Mouse (Mus musculus) forebrain, embryonic 10.5 days (tissue): ENCODE measurements around the gene Lrrc10. TPM values are rescaled to one million over a fixed set of nuclear protein-coding genes. Genes with fewer than 3 reads are reported as not detected.

Source experiments
- DNase-seq: peaks from one replicate; pipeline ENCODE4 v3.0.0-alpha.2; 2017; ENCODE audit warnings: low spot score; ENCODE audit errors: extremely low spot score
- H3K27ac ChIP-seq: fragments of 300-500 bp; sonication (generic); 2 replicates; pipeline ENCODE4 v1.5.1; 2016; ENCODE audit warnings: mild to moderate bottlenecking
- H3K27me3 ChIP-seq: fragments of 300-500 bp; sonication (generic); 2 replicates; pipeline ENCODE4 v1.6.1; 2016; ENCODE audit warnings: mild to moderate bottlenecking; ENCODE audit not compliant: poor library complexity, severe bottlenecking
- H3K36me3 ChIP-seq: fragments of 300-500 bp; sonication (generic); replicated peaks from 2 replicates; pipeline ENCODE4 v1.6.1; 2016; ENCODE audit warnings: mild to moderate bottlenecking, moderate library complexity
- H3K4me1 ChIP-seq: fragments of 300-500 bp; sonication (generic); 2 replicates; pipeline ENCODE4 v1.6.1; 2016
- H3K4me3 ChIP-seq: fragments of 300-500 bp; sonication (generic); 2 replicates; pipeline ENCODE4 v1.5.1; 2016; ENCODE audit warnings: mild to moderate bottlenecking, moderate library complexity
- H3K9me3 ChIP-seq: fragments of 300-500 bp; sonication (generic); 2 replicates; pipeline ENCODE4 v1.6.1; 2016; ENCODE audit warnings: mild to moderate bottlenecking, moderate library complexity
- WGBS: fragments of 180-500 bp; shearing (Covaris S2); methylation state at CpG from one replicate; pipeline ENCODE4 v1.1.7; 2016; 5-methylcytosine and 5-hydroxymethylcytosine counted together
- polyA plus RNA-seq: library from polyadenylated mRNA; unstranded; fragments of >200 nt; fragmentation: Nextera tagmentation; extraction: Ambion mirVana; gene quantifications from 2 replicates; pipeline ENCODE4 v1.2.1, GENCODE M21; 2016

Lrrc10 gene
- polyA plus RNA-seq, 1 experiment from 2014 or later = not detected

- WGBS = 88% methylated on average over 6 of the region's 6 CpGs
- peaks cover 15% of the 10 kb centered on the region for H3K36me3 ChIP-seq
- no peak for DNase-seq
- no peak overlapping the region for H3K27ac ChIP-seq
- no peaks in the 10 kb centered on the region for H3K27me3 ChIP-seq
- H3K9me3 ChIP-seq = no peaks in the 10 kb centered on the region
- H3K4me1 ChIP-seq = peaks cover 29% of the 10 kb centered on the region
- H3K4me3 ChIP-seq = no peak overlapping the region
These were observed 51.0 kb downstream of the Lrrc10 start for GRCm38 (mm10) chr10:117096096-117096495.

Other genes with a start within 250 kb of the Lrrc10 start
- 0.07 TPM in 1 of 2 replicates, not detected in the other for gene Myrfl, start 148.4 kb upstream of the Lrrc10 start, polyA plus RNA-seq
- 41.5 and 43.0 TPM in 2 replicates for gene Rab3ip, start 94.6 kb upstream of the Lrrc10 start, polyA plus RNA-seq
- not detected in 2 replicates for gene Gm10271, start 72.7 kb upstream of the Lrrc10 start, polyA plus RNA-seq
- not detected in 2 replicates for gene Best3, start 59.0 kb upstream of the Lrrc10 start, polyA plus RNA-seq
- gene Cct2, start 18.5 kb downstream of the Lrrc10 start, polyA plus RNA-seq = 332 and 337 TPM in 2 replicates
- 15.8 and 18.1 TPM in 2 replicates for gene Frs2, start 103.2 kb downstream of the Lrrc10 start, polyA plus RNA-seq
- 122 and 123 TPM in 2 replicates for gene Yeats4, start 179.2 kb downstream of the Lrrc10 start, polyA plus RNA-seq
- not detected in 2 replicates for gene 9530003J23Rik, start 193.4 kb downstream of the Lrrc10 start, polyA plus RNA-seq
- 8.4 and 10.0 TPM in 2 replicates for gene Lyz2, start 237.0 kb downstream of the Lrrc10 start, polyA plus RNA-seq
- not detected in 2 replicates for gene Lyz1, start 247.5 kb downstream of the Lrrc10 start, polyA plus RNA-seq